Mouse (Mus musculus): ENCODE measurements around the gene Nfia.

Nfia gene

GRCm38 (mm10) chr4:98091368-98091827 lies 318.9 kb downstream of the Nfia start:
- Histone ChIP-seq H3K27me3 (ENCODE audit: insufficient read depth, low read length) (no peaks in the 10 kb centered on the region), H3K4me3 (replicated peaks; ENCODE audit: low read length) (no peak overlapping the region), H3K4me1 (replicated peaks; ENCODE audit: low read depth, low read length) (no peaks in the 10 kb centered on the region), H3K36me3 (ENCODE audit: insufficient read depth, low read length) (no peaks in the 10 kb centered on the region), H3K9me3 (ENCODE audit: low read length) (no peaks in the 10 kb centered on the region)
- TF ChIP-seq POU5F1 (IDR thresholded peaks at IDR 0.05; ENCODE audit: borderline replicate concordance, low read length) (no peak), NANOG (IDR thresholded peaks at IDR 0.05; ENCODE audit: borderline replicate concordance, low read length) (no peak), CTCF (conservative IDR thresholded peaks at IDR 0.05; ENCODE audit: low read length) (no peak)

- Histone ChIP-seq H3K9me3 (ENCODE audit: low read length) (no peaks in the 10 kb centered on the region), H3K4me3 (replicated peaks; ENCODE audit: low read length) (no peak overlapping the region), H3K4me1 (replicated peaks; ENCODE audit: low read depth, low read length) (no peaks in the 10 kb centered on the region), H3K27me3 (ENCODE audit: insufficient read depth, low read length) (no peaks in the 10 kb centered on the region), H3K36me3 (ENCODE audit: insufficient read depth, low read length) (no peaks in the 10 kb centered on the region)
- TF ChIP-seq CTCF (conservative IDR thresholded peaks at IDR 0.05; ENCODE audit: low read length) = no peak
- no peak for TF ChIP-seq POU5F1 (IDR thresholded peaks at IDR 0.05; ENCODE audit: borderline replicate concordance, low read length)
Measured at GRCm38 (mm10) chr4:98091901-98092472, 319.5 kb downstream of the Nfia start.

DNA sequence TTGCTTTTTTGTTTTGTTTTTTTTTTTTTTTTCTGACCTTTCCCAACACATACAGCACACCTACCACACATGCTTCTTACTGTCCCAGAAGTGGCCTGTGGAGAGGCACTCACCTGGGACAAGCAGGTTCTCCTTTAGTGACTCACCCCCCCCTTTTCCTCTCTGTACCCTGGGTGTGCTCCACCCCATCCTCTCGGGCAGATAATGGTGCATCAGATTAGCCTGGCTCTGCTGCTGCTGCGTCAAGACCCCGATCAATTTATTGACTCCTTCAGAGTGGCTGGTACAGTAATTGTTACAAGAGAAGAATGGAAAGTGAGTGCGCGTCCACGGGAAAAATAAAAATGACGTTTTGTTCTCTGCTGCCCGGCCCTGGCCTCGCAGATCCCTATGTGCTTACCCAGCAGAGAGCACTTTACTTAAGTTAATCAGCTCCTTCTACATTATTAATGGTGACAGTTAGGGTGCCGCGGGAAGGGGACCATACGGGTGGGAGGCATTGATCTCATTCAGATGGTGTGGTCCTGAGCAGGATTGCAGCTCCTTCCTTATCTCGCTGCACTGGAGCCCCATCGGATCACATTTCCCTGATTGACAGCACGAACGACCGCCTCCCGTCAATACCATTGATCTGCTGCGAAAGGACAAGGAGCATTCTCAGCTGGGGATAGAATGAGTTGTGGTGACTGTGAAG lies 321.7 kb downstream of the Nfia start:
- Histone ChIP-seq H3K4me3 (replicated peaks; ENCODE audit: low read length) (no peak overlapping the region), H3K27me3 (ENCODE audit: insufficient read depth, low read length) (no peaks in the 10 kb centered on the region), H3K36me3 (ENCODE audit: insufficient read depth, low read length) (no peaks in the 10 kb centered on the region), H3K9me3 (ENCODE audit: low read length) (no peaks in the 10 kb centered on the region), H3K4me1 (replicated peaks; ENCODE audit: low read depth, low read length) (no peaks in the 10 kb centered on the region)
- TF ChIP-seq NANOG (IDR thresholded peaks at IDR 0.05; ENCODE audit: borderline replicate concordance, low read length) = no peak
- TF ChIP-seq CTCF (conservative IDR thresholded peaks at IDR 0.05; ENCODE audit: low read length) = no peak
- TF ChIP-seq POU5F1 (IDR thresholded peaks at IDR 0.05; ENCODE audit: borderline replicate concordance, low read length) = no peak

DNA sequence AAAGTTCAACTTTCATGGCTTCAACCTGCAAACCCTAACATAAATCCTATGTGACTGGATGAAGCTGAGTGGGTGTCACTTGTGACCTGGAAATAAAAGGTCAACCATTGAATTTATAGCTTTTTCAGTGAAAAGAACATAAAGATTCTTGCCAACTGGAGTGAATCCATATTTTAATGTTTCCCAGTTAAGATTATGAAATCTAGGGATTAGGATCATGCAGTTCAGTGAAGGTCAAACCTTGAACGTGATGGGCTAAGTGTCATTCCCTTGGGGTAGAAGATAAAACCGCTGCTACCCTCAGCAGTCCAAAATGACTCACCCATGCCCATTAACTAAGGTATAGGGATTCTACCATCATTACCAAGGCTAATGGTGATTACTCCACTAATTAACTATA lies 322.5 kb downstream of the Nfia start:
- H3K27me3 ChIP-seq (ENCODE audit: insufficient read depth, low read length) = no peaks in the 10 kb centered on the region
- TF ChIP-seq POU5F1 (IDR thresholded peaks at IDR 0.05; ENCODE audit: borderline replicate concordance, low read length) (no peak), CTCF (conservative IDR thresholded peaks at IDR 0.05; ENCODE audit: low read length) (no peak), NANOG (IDR thresholded peaks at IDR 0.05; ENCODE audit: borderline replicate concordance, low read length) (no peak)
- no peaks in the 10 kb centered on the region for H3K4me1 ChIP-seq (replicated peaks; ENCODE audit: low read depth, low read length)
- H3K36me3 ChIP-seq (ENCODE audit: insufficient read depth, low read length) = no peaks in the 10 kb centered on the region
- H3K4me3 ChIP-seq (replicated peaks; ENCODE audit: low read length) = no peak overlapping the region
- H3K9me3 ChIP-seq (ENCODE audit: low read length) = no peaks in the 10 kb centered on the region

DNA sequence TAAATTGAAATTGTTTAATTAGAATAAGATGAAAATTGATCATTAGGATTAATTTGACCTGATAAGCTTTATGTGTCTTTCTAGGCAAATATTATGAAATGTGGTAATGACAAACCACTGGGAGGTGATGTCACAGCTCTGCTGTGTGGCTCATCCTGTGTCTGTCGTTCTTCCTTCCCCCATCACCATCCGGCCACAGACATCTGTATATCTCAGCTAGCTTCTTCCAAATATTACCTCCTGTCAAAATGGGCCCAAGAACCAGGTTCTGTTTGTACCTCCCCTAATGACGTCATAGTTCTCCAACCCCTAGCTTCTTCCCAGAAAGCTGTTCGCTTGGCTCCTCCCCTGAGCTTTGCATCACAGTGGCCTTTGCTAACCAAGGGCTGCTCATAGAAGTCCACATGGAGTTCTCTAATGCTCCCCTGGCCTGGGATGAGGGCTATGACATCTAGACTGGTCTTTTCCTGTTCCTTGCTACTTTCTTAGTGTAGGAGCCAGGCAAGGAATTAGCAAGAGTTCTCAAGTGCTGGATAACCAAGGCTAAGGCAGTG lies 324.6 kb downstream of the Nfia start:
- TF ChIP-seq NANOG (IDR thresholded peaks at IDR 0.05; ENCODE audit: borderline replicate concordance, low read length) = no peak
- no peak for TF ChIP-seq CTCF (conservative IDR thresholded peaks at IDR 0.05; ENCODE audit: low read length)
- no peak for TF ChIP-seq POU5F1 (IDR thresholded peaks at IDR 0.05; ENCODE audit: borderline replicate concordance, low read length)
- Histone ChIP-seq H3K4me1 (replicated peaks; ENCODE audit: low read depth, low read length) (no peaks in the 10 kb centered on the region), H3K9me3 (ENCODE audit: low read length) (no peaks in the 10 kb centered on the region), H3K27me3 (ENCODE audit: insufficient read depth, low read length) (0 out of 2 replicates have a peak, but pooled peaks cover 2% of the 10 kb centered on the region), H3K36me3 (ENCODE audit: insufficient read depth, low read length) (no peaks in the 10 kb centered on the region), H3K4me3 (replicated peaks; ENCODE audit: low read length) (no peak overlapping the region)

- Histone ChIP-seq H3K9me3 (ENCODE audit: low read length) (no peaks in the 10 kb centered on the region), H3K4me1 (replicated peaks; ENCODE audit: low read depth, low read length) (no peaks in the 10 kb centered on the region), H3K36me3 (ENCODE audit: insufficient read depth, low read length) (no peaks in the 10 kb centered on the region), H3K4me3 (replicated peaks; ENCODE audit: low read length) (no peak overlapping the region), H3K27me3 (ENCODE audit: insufficient read depth, low read length) (0 out of 2 replicates have a peak, but pooled peaks cover 2% of the 10 kb centered on the region)
- TF ChIP-seq CTCF (conservative IDR thresholded peaks at IDR 0.05; ENCODE audit: low read length) (no peak), POU5F1 (IDR thresholded peaks at IDR 0.05; ENCODE audit: borderline replicate concordance, low read length) (no peak), NANOG (IDR thresholded peaks at IDR 0.05; ENCODE audit: borderline replicate concordance, low read length) (no peak)
Measured at GRCm38 (mm10) chr4:98098663-98099062, 326.1 kb downstream of the Nfia start.

DNA sequence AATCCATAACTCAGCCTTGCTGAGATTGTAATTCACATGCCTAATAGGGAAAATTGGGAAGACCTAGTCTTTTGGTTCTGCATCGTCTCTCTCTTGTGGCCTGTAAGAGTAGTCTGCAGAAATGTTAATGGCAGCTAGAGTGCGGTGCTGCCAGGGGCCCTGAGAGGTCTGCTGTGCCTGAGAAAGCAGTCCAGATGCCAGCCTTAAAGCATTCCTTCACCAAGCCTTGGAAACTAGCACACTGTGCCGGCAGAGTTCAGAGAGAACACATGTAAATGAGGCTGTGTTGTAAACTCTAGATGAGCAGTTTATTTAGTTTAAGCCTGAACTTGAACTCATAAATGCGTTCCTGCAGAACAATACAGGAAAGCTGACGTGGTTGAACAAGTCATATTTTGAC lies 326.9 kb downstream of the Nfia start:
- 0 out of 2 replicates have a peak, but pooled peaks cover 2% of the 10 kb centered on the region for H3K27me3 ChIP-seq (ENCODE audit: insufficient read depth, low read length)
- no peak for TF ChIP-seq NANOG (IDR thresholded peaks at IDR 0.05; ENCODE audit: borderline replicate concordance, low read length)
- no peak for TF ChIP-seq CTCF (conservative IDR thresholded peaks at IDR 0.05; ENCODE audit: low read length)
- TF ChIP-seq POU5F1 (IDR thresholded peaks at IDR 0.05; ENCODE audit: borderline replicate concordance, low read length) = no peak
- H3K4me3 ChIP-seq (replicated peaks; ENCODE audit: low read length) = no peak overlapping the region
- no peaks in the 10 kb centered on the region for H3K9me3 ChIP-seq (ENCODE audit: low read length)
- H3K4me1 ChIP-seq (replicated peaks; ENCODE audit: low read depth, low read length) = no peaks in the 10 kb centered on the region
- no peaks in the 10 kb centered on the region for H3K36me3 ChIP-seq (ENCODE audit: insufficient read depth, low read length)

- H3K4me1 ChIP-seq (replicated peaks; ENCODE audit: low read depth, low read length) = peaks cover 2% of the 10 kb centered on the region
- TF ChIP-seq NANOG (IDR thresholded peaks at IDR 0.05; ENCODE audit: borderline replicate concordance, low read length) = no peak
- TF ChIP-seq POU5F1 (IDR thresholded peaks at IDR 0.05; ENCODE audit: borderline replicate concordance, low read length) = no peak
- no peak for TF ChIP-seq CTCF (conservative IDR thresholded peaks at IDR 0.05; ENCODE audit: low read length)
Measured at GRCm38 (mm10) chr4:98101153-98102096, 328.9 kb downstream of the Nfia start.

More at GRCm38 (mm10) chr4:98101153-98102096, 328.9 kb downstream of the Nfia start:
- Histone ChIP-seq H3K9me3 (ENCODE audit: low read length) (no peaks in the 10 kb centered on the region), H3K4me3 (replicated peaks; ENCODE audit: low read length) (no peak overlapping the region), H3K27me3 (ENCODE audit: insufficient read depth, low read length) (0 out of 2 replicates have a peak, but pooled peaks cover 2% of the 10 kb centered on the region), H3K36me3 (ENCODE audit: insufficient read depth, low read length) (no peaks in the 10 kb centered on the region)
